Mouse (Mus musculus) Patski (cell line): ENCODE results near the gene Selenoi. TPM values are rescaled to one million over a fixed set of nuclear protein-coding genes. Genes with fewer than 3 reads are reported as not detected.
"Not testable (repeated sequence)": the region's sequence is repeated elsewhere in the genome, so short reads cannot be mapped to it uniquely, and the experiment has no call there.

Source experiments
- ATAC-seq: fragments of 100-300 bp; one replicate; pipeline ENCODE4 v1.8.0; 2021
- CTCF ChIA-PET: fragments of 350-600 bp; sonication (Branson Sonifier 250); formaldehyde crosslinking; loops from one replicate; lab custom pipeline; 2022; ENCODE audit warnings: inconsistent platforms; lab: Charles Lee
- POLR2A ChIA-PET: fragments of 350-600 bp; sonication (Branson Sonifier 250); formaldehyde crosslinking; loops from one replicate; lab custom pipeline; 2022; ENCODE audit warnings: antibody characterized with exemption, inconsistent platforms; lab: Charles Lee
- DNase-seq: peaks from one replicate; pipeline ENCODE4 v3.0.0-alpha.2; 2011; ENCODE audit warnings: low read depth, low spot score
- H3K27me3 ChIP-seq: fragments of 371-371 bp; one replicate; pipeline ENCODE4 v1.5.1; 2021
- CTCF ChIP-seq: fragments of 100-300 bp; IDR thresholded peaks from one replicate; pipeline ENCODE4 v1.5.1; 2021
- in situ Hi-C: fragments of 300-500 bp; cut with MboI; formaldehyde crosslinking; loops from 3 replicates; pipeline ENCODE4 v1.11.1; 2018; ENCODE audit warnings: low pct_unique_long_range_greater_than_20kb, mixed read lengths
- polyA plus RNA-seq: library from polyadenylated mRNA; unstranded; gene quantifications from one replicate; pipeline ENCODE4 v1.2.3, GENCODE M21; 2021

Selenoi gene
- polyA plus RNA-seq, 1 experiment from 2014 or later, result 32.8 TPM

- DNase-seq (no peak), ATAC-seq (no peak)
- POLR2A ChIA-PET, result no interaction called here
- TF ChIP-seq CTCF, result no peak
- in situ Hi-C loops, result loop anchor here (5.0 kb wide), 1 partner anchor 422 kb away; no protein-coding TSS in a partner anchor
- H3K27me3 ChIP-seq, result no peaks in the 10 kb centered on the region
- CTCF ChIA-PET, result interaction anchor here (0.9 to 2.3 kb wide), 3 partner anchors 10 to 142 kb away, joined by 3 to 9 read pairs (median 4); no protein-coding TSS in a partner anchor
Observed at GRCm38 (mm10) chr5:30205493-30205892, 26.9 kb upstream of the Selenoi start, which contains the start of gene Adgrf3. TSS of gene Adgrf3 (minus strand) at chr5:30205722.

GRCm38 (mm10) chr5:30207276-30207675 lies 25.1 kb upstream of the Selenoi start:
- peak; percentile 64 for TF ChIP-seq CTCF
- POLR2A ChIA-PET, result no interaction called here
- ATAC-seq, result no peak

DNA sequence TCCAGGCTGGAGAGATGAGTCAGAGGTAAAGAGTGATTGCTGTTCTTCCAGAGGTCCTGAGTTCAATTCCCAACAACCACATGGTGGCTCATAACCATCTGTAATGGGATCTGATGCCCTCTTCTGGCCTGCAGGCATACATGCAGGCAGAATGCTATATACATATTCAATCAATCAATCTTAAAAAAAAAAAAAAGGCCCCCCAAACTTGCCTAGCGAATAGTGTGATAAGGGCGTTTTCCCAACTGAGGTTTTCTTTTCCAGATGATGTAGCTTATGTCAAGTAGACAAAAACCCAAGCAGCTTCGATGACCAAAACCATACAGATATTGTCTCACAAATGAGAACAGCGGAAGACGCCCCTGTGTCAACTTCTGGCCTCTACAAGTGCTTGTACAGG lies 21.6 kb upstream of the Selenoi start:
- POLR2A ChIA-PET, DNase-seq, H3K27me3 ChIP-seq, ATAC-seq: not testable (repeated sequence)
- TF ChIP-seq CTCF, result peak; percentile 51
- CTCF ChIA-PET, result interaction anchor here (1.1 to 3.3 kb wide), 3 partner anchors 9 to 48 kb away, joined by 3 to 17 read pairs (median 4); no protein-coding TSS in a partner anchor
- in situ Hi-C loops, result loop anchor here (5.0 kb wide), 1 partner anchor 267 kb away; no protein-coding TSS in a partner anchor

More at GRCm38 (mm10) chr5:30207276-30207675, 25.1 kb upstream of the Selenoi start:
- in situ Hi-C loops, result loop anchor here (5.0 kb wide), 1 partner anchor 420 kb away; no protein-coding TSS in a partner anchor
- CTCF ChIA-PET, result interaction anchor here (0.9 kb wide), 1 partner anchor 28 kb away, joined by 3 read pairs; no protein-coding TSS in a partner anchor
- no peaks in the 10 kb centered on the region for H3K27me3 ChIP-seq
- DNase-seq, result no peak

- CTCF ChIA-PET, result interaction anchor here (1.0 to 4.3 kb wide), 7 partner anchors 9 to 263 kb away, joined by 3 to 66 read pairs (median 5); partner anchors contain the start of gene Adgrf3
- ATAC-seq (no peak), DNase-seq (no peak)
- peak; percentile 81 for TF ChIP-seq CTCF
- POLR2A ChIA-PET, result no interaction called here
- no peaks in the 10 kb centered on the region for H3K27me3 ChIP-seq
- in situ Hi-C loops, result loop anchor here (5.0 kb wide), 1 partner anchor 262 kb away; no protein-coding TSS in a partner anchor
Observed at GRCm38 (mm10) chr5:30214889-30215288, 17.5 kb upstream of the Selenoi start.

- TF ChIP-seq CTCF, result no peak
- in situ Hi-C loops, result no loop called here
- DNase-seq, result no peak
- no peak for ATAC-seq
- CTCF ChIA-PET, result interaction anchor here (1.3 to 4.3 kb wide), 6 partner anchors 10 to 128 kb away, joined by 3 to 66 read pairs (median 6); partner anchors contain the start of gene Adgrf3
- POLR2A ChIA-PET, result no interaction called here
- H3K27me3 ChIP-seq, result no peaks in the 10 kb centered on the region
Observed at GRCm38 (mm10) chr5:30215970-30216369, 16.4 kb upstream of the Selenoi start.

- CTCF ChIA-PET, result interaction anchor here (1.0 to 2.9 kb wide), 2 partner anchors 9 to 125 kb away, joined by 4 to 15 read pairs; no protein-coding TSS in a partner anchor
Observed at GRCm38 (mm10) chr5:30219715-30220114, 12.7 kb upstream of the Selenoi start.

DNA sequence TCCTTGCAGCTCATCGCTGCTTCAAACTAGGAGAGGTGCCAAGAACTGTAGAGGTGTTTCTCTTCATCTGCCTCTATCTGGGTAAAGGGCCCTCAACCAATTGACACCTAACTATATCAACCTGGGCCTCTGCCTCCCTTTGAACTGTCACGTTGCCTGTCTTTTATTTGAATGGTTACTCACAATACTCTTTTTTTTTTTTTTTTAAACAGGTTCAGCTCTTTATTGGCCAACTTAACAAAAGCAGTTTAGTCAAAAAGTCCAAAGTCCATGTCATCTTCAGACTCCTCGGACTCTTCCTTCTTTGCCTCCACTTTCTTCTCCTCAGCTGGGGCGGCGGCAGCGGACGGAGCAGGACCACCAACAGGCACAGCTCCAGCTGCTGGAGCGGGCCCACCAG lies 11.7 kb upstream of the Selenoi start:
- in situ Hi-C loops, result no loop called here
- H3K27me3 ChIP-seq, result no peaks in the 10 kb centered on the region
- ATAC-seq (no peak), DNase-seq (no peak)
- ChIA-PET POLR2A (interaction anchor here (0.6 to 1.4 kb wide), 2 partner anchors 17 to 23 kb away, joined by 3 to 8 read pairs; no protein-coding TSS in a partner anchor), CTCF (interaction anchor here (0.6 to 2.9 kb wide), 5 partner anchors 10 to 158 kb away, joined by 3 to 15 read pairs (median 4); partner anchors contain the start of gene Selenoi)
- TF ChIP-seq CTCF, result no peak

More at GRCm38 (mm10) chr5:30219715-30220114, 12.7 kb upstream of the Selenoi start:
- TF ChIP-seq CTCF, result no peak
- H3K27me3 ChIP-seq, result no peaks in the 10 kb centered on the region
- in situ Hi-C loops, result no loop called here
- DNase-seq (no peak), ATAC-seq (no peak)
- POLR2A ChIA-PET, result no interaction called here

DNA sequence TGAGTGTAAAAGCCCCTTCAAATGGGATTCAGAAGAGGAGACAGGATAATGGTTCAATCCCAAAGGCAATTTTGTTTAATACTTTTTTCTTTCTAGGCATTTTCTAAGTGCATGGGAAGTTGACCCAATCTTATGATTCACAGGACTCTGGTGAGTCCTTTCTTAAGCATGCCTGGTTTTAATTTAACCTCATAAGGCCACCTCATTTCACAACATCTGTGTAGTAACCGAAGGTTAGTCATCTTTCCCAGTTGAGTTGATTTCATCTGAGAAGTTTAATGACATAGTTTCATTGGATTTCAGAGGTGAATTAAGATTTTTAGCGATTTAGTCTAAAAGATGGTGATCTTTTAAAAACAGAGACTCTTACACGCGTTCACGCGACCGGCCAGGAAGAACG lies 9.7 kb upstream of the Selenoi start:
- in situ Hi-C loops, result no loop called here
- no peaks in the 10 kb centered on the region for H3K27me3 ChIP-seq
- POLR2A ChIA-PET, result no interaction called here
- ATAC-seq (no peak), DNase-seq (no peak)
- CTCF ChIA-PET, result no interaction called here
- TF ChIP-seq CTCF, result no peak

- ChIA-PET CTCF (interaction anchor here (0.8 to 1.4 kb wide), 5 partner anchors 9 to 112 kb away, joined by 4 to 7 read pairs (median 6); no protein-coding TSS in a partner anchor), POLR2A (no interaction called here)
- in situ Hi-C loops, result no loop called here
- peak; percentile 89 for TF ChIP-seq CTCF
- ATAC-seq (no peak), DNase-seq (no peak)
- no peaks in the 10 kb centered on the region for H3K27me3 ChIP-seq
Observed at GRCm38 (mm10) chr5:30230901-30231300, 1.5 kb upstream of the Selenoi start.

- TF ChIP-seq CTCF, result no peak
- in situ Hi-C loops, result no loop called here
- no peak for ATAC-seq
- POLR2A ChIA-PET, result no interaction called here
- no peaks in the 10 kb centered on the region for H3K27me3 ChIP-seq
- no peak for DNase-seq
- CTCF ChIA-PET, result interaction anchor here (0.7 kb wide), 1 partner anchor 11 kb away, joined by 3 read pairs; no protein-coding TSS in a partner anchor
Observed at GRCm38 (mm10) chr5:30231891-30232270, 500 bp upstream of the Selenoi start.

DNA sequence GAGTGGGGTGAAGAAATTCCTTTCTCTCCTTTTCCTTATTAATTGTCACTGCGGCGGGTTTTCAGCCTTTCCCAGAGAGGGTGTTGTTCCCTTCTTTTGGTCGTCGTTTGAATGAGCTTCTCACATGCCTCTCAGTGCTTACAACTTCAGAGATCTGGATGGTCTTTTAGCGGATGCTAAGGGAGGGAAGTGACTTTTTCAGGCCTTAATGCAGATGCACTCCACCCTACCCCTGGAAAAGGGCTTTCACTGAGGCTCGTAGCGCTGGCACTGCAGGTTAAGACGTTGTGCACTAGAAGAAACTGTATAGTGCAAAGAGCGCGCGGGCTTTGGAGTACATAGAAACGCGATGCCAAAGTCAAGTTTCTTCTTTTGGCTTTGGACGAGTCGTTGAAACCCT lies 661 bp downstream of the Selenoi start:
- in situ Hi-C loops, result no loop called here
- DNase-seq (no peak), ATAC-seq (peak; percentile 19)
- H3K27me3 ChIP-seq, result no peaks in the 10 kb centered on the region
- peak; percentile 9 for TF ChIP-seq CTCF
- POLR2A ChIA-PET, result no interaction called here
- CTCF ChIA-PET, result interaction anchor here (1.0 to 1.3 kb wide), 2 partner anchors 111 to 114 kb away, joined by 3 to 4 read pairs; no protein-coding TSS in a partner anchor
